Mouse (Mus musculus): ENCODE data around the gene Efna4. TPM values are rescaled to one million over a fixed set of nuclear protein-coding genes. Genes with fewer than 3 reads are reported as not detected.

Efna4 gene
- polyA plus RNA-seq, 1 experiment from 2014 or later: 6.7 TPM

- no peak for ATAC-seq (ENCODE audit: insufficient number of reproducible peaks, insufficient read depth, low FRiP score, low read depth)
- 45% methylated on average over 5 of the region's 5 CpGs for WGBS
- Histone ChIP-seq H3K9me3 (ENCODE audit: control insufficient read depth, low read length) (no peaks in the 10 kb centered on the region), H3K27me3 (ENCODE audit: control insufficient read depth, insufficient read depth, low read length) (no peaks in the 10 kb centered on the region), H3K4me1 (ENCODE audit: control insufficient read depth in 2 of 2, insufficient read depth in 2 of 2, low read length in 2 of 2) (peaks cover 3 to 12% of the 10 kb centered on the region in 2 experiments), H3K27ac (replicated peaks in 1 of 2; ENCODE audit: control insufficient read depth in 1 of 2, insufficient read depth in 1 of 2, low read depth in 2 of 2, low read length in 2 of 2) (no peak overlapping the region), H3K36me3 (ENCODE audit: control insufficient read depth, insufficient read depth, low read length) (no peaks in the 10 kb centered on the region), H3K9ac (ENCODE audit: low read length) (no peak overlapping the region), H3K4me3 (ENCODE audit: control insufficient read depth in 1 of 2, insufficient read depth in 1 of 2, low read depth in 1 of 2, low read length in 2 of 2) (no peak overlapping the region), H3K4me2 (ENCODE audit: low read length) (no peak overlapping the region)
These were observed 35.9 kb upstream of the Efna4 start for GRCm38 (mm10) chr3:89373581-89374231.

- H3K4me3 ChIP-seq (ENCODE audit: control insufficient read depth in 1 of 2, insufficient read depth in 1 of 2, low read depth in 1 of 2, low read length in 2 of 2): no peak overlapping the region
- WGBS: 38% methylated on average over 11 of the region's 11 CpGs
- H3K27ac ChIP-seq (replicated peaks in 1 of 2; ENCODE audit: control insufficient read depth in 1 of 2, insufficient read depth in 1 of 2, low read depth in 2 of 2, low read length in 2 of 2): no peak overlapping the region
- no peaks in the 10 kb centered on the region for H3K36me3 ChIP-seq (ENCODE audit: control insufficient read depth, insufficient read depth, low read length)
- H3K9me3 ChIP-seq (ENCODE audit: control insufficient read depth, low read length): no peaks in the 10 kb centered on the region
- H3K9ac ChIP-seq (ENCODE audit: low read length): no peak overlapping the region
- H3K27me3 ChIP-seq (ENCODE audit: control insufficient read depth, insufficient read depth, low read length): no peaks in the 10 kb centered on the region
- no peak overlapping the region for H3K4me2 ChIP-seq (ENCODE audit: low read length)
- no peak for ATAC-seq (ENCODE audit: insufficient number of reproducible peaks, insufficient read depth, low FRiP score, low read depth)
- no peaks in the 10 kb centered on the region; a peak in 1 of 4 replicates for H3K4me1 ChIP-seq (ENCODE audit: control insufficient read depth in 2 of 2, insufficient read depth in 2 of 2, low read length in 2 of 2)
These were observed 29.5 kb upstream of the Efna4 start for GRCm38 (mm10) chr3:89367338-89367737.

- WGBS: 66% methylated on average over 20 of the region's 20 CpGs
- Histone ChIP-seq H3K36me3 (ENCODE audit: control insufficient read depth, insufficient read depth, low read length) (no peaks in the 10 kb centered on the region), H3K4me3 (ENCODE audit: control insufficient read depth in 1 of 2, insufficient read depth in 1 of 2, low read depth in 1 of 2, low read length in 2 of 2) (no peak overlapping the region), H3K4me2 (ENCODE audit: low read length) (no peak overlapping the region), H3K9ac (ENCODE audit: low read length) (no peak overlapping the region), H3K27me3 (ENCODE audit: control insufficient read depth, insufficient read depth, low read length) (no peaks in the 10 kb centered on the region), H3K9me3 (ENCODE audit: control insufficient read depth, low read length) (no peaks in the 10 kb centered on the region), H3K4me1 (ENCODE audit: control insufficient read depth in 2 of 2, insufficient read depth in 2 of 2, low read length in 2 of 2) (no peaks in the 10 kb centered on the region; a peak in 1 of 4 replicates), H3K27ac (replicated peaks in 1 of 2; ENCODE audit: control insufficient read depth in 1 of 2, insufficient read depth in 1 of 2, low read depth in 2 of 2, low read length in 2 of 2) (no peak overlapping the region)
- no peak for ATAC-seq (ENCODE audit: insufficient number of reproducible peaks, insufficient read depth, low FRiP score, low read depth)
These were observed 27.9 kb upstream of the Efna4 start for GRCm38 (mm10) chr3:89365486-89366414.

- H3K4me1 ChIP-seq (ENCODE audit: control insufficient read depth in 2 of 2, insufficient read depth in 2 of 2, low read length in 2 of 2): no peaks in the 10 kb centered on the region; a peak in 1 of 4 replicates
- no peak for ATAC-seq (ENCODE audit: insufficient number of reproducible peaks, insufficient read depth, low FRiP score, low read depth)
- no peaks in the 10 kb centered on the region; the same call in 1 of the 2 replicates for H3K27me3 ChIP-seq (ENCODE audit: control insufficient read depth, insufficient read depth, low read length)
- H3K9me3 ChIP-seq (ENCODE audit: control insufficient read depth, low read length): no peaks in the 10 kb centered on the region
- 88% methylated on average over 11 of the region's 11 CpGs for WGBS
- no peak within 1 kb of the TSS for H3K27ac ChIP-seq (replicated peaks in 1 of 2; ENCODE audit: control insufficient read depth in 1 of 2, insufficient read depth in 1 of 2, low read depth in 2 of 2, low read length in 2 of 2)
- no peaks in the 10 kb centered on the region for H3K36me3 ChIP-seq (ENCODE audit: control insufficient read depth, insufficient read depth, low read length)
- H3K4me3 ChIP-seq (ENCODE audit: control insufficient read depth in 1 of 2, insufficient read depth in 1 of 2, low read depth in 1 of 2, low read length in 2 of 2): no peak within 1 kb of the TSS
- no peak within 1 kb of the TSS for H3K4me2 ChIP-seq (ENCODE audit: low read length)
- H3K9ac ChIP-seq (ENCODE audit: low read length): no peak within 1 kb of the TSS
These were observed 27.3 kb upstream of the Efna4 start, which contains the start of gene Dcst1 for GRCm38 (mm10) chr3:89365153-89365485. TSS of gene Dcst1 (minus strand) at chr3:89365253.

- H3K4me3 ChIP-seq (ENCODE audit: control insufficient read depth in 1 of 2, insufficient read depth in 1 of 2, low read depth in 1 of 2, low read length in 2 of 2): no peak overlapping the region
- no peaks in the 10 kb centered on the region for H3K9me3 ChIP-seq (ENCODE audit: control insufficient read depth, low read length)
- H3K27me3 ChIP-seq (ENCODE audit: control insufficient read depth, insufficient read depth, low read length): no peaks in the 10 kb centered on the region; the same call in 1 of the 2 replicates
- H3K27ac ChIP-seq (replicated peaks in 1 of 2; ENCODE audit: control insufficient read depth in 1 of 2, insufficient read depth in 1 of 2, low read depth in 2 of 2, low read length in 2 of 2): no peak overlapping the region
- no peaks in the 10 kb centered on the region; a peak in 1 of 4 replicates for H3K4me1 ChIP-seq (ENCODE audit: control insufficient read depth in 2 of 2, insufficient read depth in 2 of 2, low read length in 2 of 2)
- 64% methylated on average over 8 of the region's 8 CpGs for WGBS
- no peak for ATAC-seq (ENCODE audit: insufficient number of reproducible peaks, insufficient read depth, low FRiP score, low read depth)
- no peak overlapping the region for H3K4me2 ChIP-seq (ENCODE audit: low read length)
- no peaks in the 10 kb centered on the region for H3K36me3 ChIP-seq (ENCODE audit: control insufficient read depth, insufficient read depth, low read length)
- H3K9ac ChIP-seq (ENCODE audit: low read length): no peak overlapping the region
These were observed 26.8 kb upstream of the Efna4 start for GRCm38 (mm10) chr3:89364631-89365030.

- H3K27ac ChIP-seq (replicated peaks in 1 of 2; ENCODE audit: control insufficient read depth in 1 of 2, insufficient read depth in 1 of 2, low read depth in 2 of 2, low read length in 2 of 2): no peak within 1 kb of the TSS
- H3K4me2 ChIP-seq (ENCODE audit: low read length): no peak within 1 kb of the TSS
- no peak within 1 kb of the TSS for H3K4me3 ChIP-seq (ENCODE audit: control insufficient read depth in 1 of 2, insufficient read depth in 1 of 2, low read depth in 1 of 2, low read length in 2 of 2)
- H3K9me3 ChIP-seq (ENCODE audit: control insufficient read depth, low read length): no peaks in the 10 kb centered on the region
- H3K4me1 ChIP-seq (ENCODE audit: control insufficient read depth in 2 of 2, insufficient read depth in 2 of 2, low read length in 2 of 2): no peaks in the 10 kb centered on the region
- no peak within 1 kb of the TSS for H3K9ac ChIP-seq (ENCODE audit: low read length)
- H3K36me3 ChIP-seq (ENCODE audit: control insufficient read depth, insufficient read depth, low read length): no peaks in the 10 kb centered on the region
- WGBS: 79% methylated on average over 7 of the region's 7 CpGs
- no peak for ATAC-seq (ENCODE audit: insufficient number of reproducible peaks, insufficient read depth, low FRiP score, low read depth)
- no peaks in the 10 kb centered on the region; the same call in 1 of the 2 replicates for H3K27me3 ChIP-seq (ENCODE audit: control insufficient read depth, insufficient read depth, low read length)
These were observed 23.8 kb upstream of the Efna4 start, which contains the start of gene Dcst2 for GRCm38 (mm10) chr3:89361675-89362074. TSS of gene Dcst2 (plus strand) at chr3:89361975.

- Histone ChIP-seq H3K27ac (replicated peaks in 1 of 2; ENCODE audit: control insufficient read depth in 1 of 2, insufficient read depth in 1 of 2, low read depth in 2 of 2, low read length in 2 of 2) (no peak overlapping the region), H3K27me3 (ENCODE audit: control insufficient read depth, insufficient read depth, low read length) (peaks cover 5% of the 10 kb centered on the region), H3K36me3 (ENCODE audit: control insufficient read depth, insufficient read depth, low read length) (no peaks in the 10 kb centered on the region), H3K9ac (ENCODE audit: low read length) (no peak overlapping the region), H3K4me1 (ENCODE audit: control insufficient read depth in 2 of 2, insufficient read depth in 2 of 2, low read length in 2 of 2) (no peaks in the 10 kb centered on the region), H3K9me3 (ENCODE audit: control insufficient read depth, low read length) (no peaks in the 10 kb centered on the region), H3K4me3 (ENCODE audit: control insufficient read depth in 1 of 2, insufficient read depth in 1 of 2, low read depth in 1 of 2, low read length in 2 of 2) (no peak overlapping the region), H3K4me2 (ENCODE audit: low read length) (no peak overlapping the region)
- 68% methylated on average over 3 of the region's 3 CpGs for WGBS
- no peak for ATAC-seq (ENCODE audit: insufficient number of reproducible peaks, insufficient read depth, low FRiP score, low read depth)
These were observed 22.4 kb upstream of the Efna4 start for GRCm38 (mm10) chr3:89360237-89360636.

Data from heart, embryonic 14.5 days (tissue).